Mouse (Mus musculus): ENCODE results near the gene Cct4.

The Cct4 gene

DNA sequence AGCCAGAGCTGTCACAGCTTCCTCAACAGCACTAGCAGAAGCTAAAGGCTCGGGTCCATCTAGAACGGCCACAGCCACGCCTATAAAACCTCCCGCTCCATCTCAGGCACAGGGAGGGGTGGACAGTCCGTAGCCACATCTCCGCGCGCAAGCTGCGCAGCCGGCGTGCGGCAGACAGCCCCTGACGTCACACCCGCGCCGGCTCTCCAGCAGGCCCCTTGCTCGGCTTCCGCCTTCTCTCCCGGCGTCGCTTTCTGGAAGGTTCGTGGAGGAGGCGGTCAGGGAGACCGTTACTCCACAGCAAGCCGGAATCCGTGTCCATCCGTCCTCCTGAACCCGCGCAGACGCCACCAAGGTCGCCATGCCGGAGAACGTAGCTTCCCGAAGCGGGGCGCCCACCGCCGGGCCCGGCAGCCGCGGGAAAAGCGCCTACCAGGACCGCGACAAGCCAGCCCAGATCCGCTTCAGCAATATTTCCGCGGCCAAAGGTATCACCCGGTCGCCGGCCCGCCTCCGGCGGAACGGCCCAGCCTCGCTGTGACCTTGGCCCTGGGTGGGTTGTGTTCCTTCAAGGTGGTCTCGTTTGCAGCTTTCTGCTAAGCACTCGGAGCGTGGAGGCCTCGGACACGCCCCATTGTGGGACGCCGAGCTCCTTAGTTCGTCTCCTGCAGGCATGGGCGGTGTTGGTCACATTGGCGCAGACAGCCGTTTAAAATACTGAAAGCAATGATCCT is at the start of gene Cct4:
Gene Cct4, plus strand, starts transcription at position 127 of the 734 bp plus-strand sequence.
- DNase-seq (ENCODE audit: low read depth, low spot score), result peak; percentile 94

DNA sequence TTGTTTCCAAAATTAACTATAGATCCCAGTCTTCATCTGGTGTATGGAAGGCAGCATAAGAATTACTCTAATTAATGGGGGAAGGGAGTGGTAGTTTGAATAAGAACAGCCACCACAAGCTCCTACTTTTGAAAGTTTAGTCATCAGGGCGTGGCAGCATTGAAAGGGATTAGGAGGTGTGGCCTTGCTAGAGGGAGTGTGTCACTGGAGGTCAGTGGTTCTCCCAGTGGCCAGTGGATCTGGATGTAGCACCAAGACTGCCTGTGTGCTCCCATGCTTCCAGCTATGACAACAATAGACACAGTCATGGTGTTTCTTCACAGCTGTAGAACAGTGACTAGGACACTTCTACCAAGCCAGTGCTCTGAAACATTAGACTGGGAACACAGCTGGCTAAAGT is 41.2 kb upstream of the Cct4 start:
- no peak for DNase-seq (ENCODE audit: low read depth, low spot score)

GRCm38 (mm10) chr11:22950131-22950530 is 40.2 kb upstream of the Cct4 start:
- no peak for DNase-seq (ENCODE audit: low read depth, low spot score)

- no peak for DNase-seq (ENCODE audit: low read depth, low spot score)
These were observed 37.7 kb upstream of the Cct4 start for GRCm38 (mm10) chr11:22952668-22953067.

- no peak for DNase-seq (ENCODE audit: low read depth, low spot score)
These were observed 34.0 kb upstream of the Cct4 start for GRCm38 (mm10) chr11:22956346-22956745.

DNA sequence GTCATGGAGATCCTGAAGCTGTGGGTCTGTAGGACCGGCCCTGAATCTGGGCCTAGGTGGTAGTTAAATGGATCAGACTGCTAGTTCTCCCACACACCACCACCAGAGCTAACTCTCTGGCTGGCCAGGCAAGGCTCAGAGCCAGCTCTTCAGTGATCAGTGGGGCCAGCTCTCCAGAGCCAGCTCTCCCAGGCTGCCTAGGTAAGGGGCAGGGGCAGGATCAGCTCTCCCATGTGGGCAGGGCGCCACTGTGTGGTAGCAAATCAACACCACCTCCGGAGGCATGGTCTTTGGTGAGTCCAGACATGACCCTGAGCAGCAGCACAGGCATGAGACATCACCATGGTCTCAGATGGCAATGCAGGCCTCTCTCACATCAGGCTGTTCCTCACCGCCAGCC is 33.5 kb upstream of the Cct4 start:
- DNase-seq (ENCODE audit: low read depth, low spot score), result no peak

- no peak for DNase-seq (ENCODE audit: low read depth, low spot score)
These were observed 32.4 kb upstream of the Cct4 start for GRCm38 (mm10) chr11:22957791-22958374.

DNA sequence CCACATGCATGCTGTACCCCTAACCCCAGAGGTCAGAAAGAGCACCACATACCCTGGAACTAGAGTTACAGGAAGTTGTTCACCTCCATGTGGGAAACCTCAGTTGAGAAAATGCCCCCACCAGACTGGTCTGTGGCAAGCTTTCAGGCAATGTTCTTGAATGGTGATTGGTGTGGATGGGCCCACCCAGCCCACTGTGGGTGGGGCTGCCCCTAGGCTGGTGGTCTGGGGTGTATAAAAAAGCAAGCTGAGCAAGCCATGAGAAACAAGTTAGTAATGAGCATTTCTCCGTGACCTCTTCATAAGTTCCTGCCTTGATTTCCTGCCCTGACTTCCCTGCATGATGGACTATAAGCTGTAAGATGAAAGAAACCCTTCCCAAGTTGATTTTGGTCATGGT is 28.2 kb upstream of the Cct4 start:
- DNase-seq (ENCODE audit: low read depth, low spot score), result no peak

DNA sequence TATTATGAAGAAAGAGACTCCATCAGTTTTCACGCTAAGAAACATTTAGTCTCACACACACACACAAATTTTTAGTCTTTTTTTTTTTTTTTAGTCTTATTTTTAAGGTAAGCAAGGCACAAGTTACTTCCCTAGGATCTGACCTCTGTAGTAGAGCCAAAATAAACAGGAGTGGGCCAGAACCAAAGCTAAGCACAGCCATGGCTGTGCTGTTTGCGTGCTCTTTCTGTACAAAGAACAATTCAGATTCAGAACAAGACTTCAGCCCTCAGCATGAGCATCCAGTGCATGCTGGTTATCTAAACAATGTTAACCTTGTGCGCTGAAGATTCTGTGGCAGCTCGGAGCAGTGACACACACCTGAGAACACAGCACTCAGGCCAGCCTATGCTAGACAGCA is 25.9 kb upstream of the Cct4 start:
- no peak for DNase-seq (ENCODE audit: low read depth, low spot score)

GRCm38 (mm10) chr11:22965503-22965902 is 24.8 kb upstream of the Cct4 start:
- no peak for DNase-seq (ENCODE audit: low read depth, low spot score)

GRCm38 (mm10) chr11:22969486-22969885 is 20.8 kb upstream of the Cct4 start:
- no peak for DNase-seq (ENCODE audit: low read depth, low spot score)

GRCm38 (mm10) chr11:22970546-22970945 is 19.8 kb upstream of the Cct4 start:
- no peak for DNase-seq (ENCODE audit: low read depth, low spot score)

DNA sequence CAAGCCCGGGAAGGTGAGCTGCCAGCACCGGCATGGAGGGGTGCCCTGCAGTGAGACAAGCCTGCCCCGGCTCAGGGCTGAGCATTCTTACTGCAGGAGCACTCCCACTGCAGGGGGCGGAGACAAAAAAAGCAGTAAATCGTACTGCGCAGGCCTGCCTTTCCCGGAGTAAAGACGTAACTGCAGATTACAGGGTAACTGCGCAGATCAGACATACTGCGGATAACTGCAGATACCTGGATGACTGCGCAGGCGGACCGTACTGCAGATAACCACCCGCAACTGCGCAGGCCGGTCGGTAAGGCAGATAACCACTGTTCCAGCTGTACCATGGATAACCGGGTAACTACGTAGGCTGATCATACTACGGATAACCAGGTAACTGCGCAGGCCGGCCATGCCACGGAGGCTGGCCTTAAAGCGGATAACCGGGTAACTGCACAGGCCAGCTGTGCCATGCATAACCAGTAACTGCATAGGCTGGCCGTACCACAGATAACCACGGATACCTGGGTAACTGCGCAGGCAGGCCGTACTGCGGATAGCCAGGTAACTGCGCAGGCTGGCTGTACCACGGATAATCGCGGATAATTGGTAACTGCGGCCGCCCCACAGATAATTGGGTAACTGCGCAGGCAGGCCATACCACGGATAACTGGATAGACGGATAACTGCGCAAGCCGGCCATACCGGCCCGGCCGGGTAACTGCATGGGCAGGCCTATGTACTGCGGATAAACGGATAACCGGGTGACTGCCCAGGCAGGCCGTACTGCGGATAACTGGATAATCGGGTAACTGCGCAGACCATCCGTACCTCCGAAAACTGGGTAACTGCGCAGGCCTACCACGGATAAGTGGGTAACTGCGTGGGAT is 18.2 kb upstream of the Cct4 start, which contains the start of gene Zrsr1:
Gene Zrsr1, plus strand, starts transcription at position 171 of the 875 bp plus-strand sequence.
- peak; percentile 66 for DNase-seq (ENCODE audit: low read depth, low spot score)

- DNase-seq (ENCODE audit: low read depth, low spot score), result peak; percentile 76
These were observed 17.4 kb upstream of the Cct4 start for GRCm38 (mm10) chr11:22972746-22973526.

DNA sequence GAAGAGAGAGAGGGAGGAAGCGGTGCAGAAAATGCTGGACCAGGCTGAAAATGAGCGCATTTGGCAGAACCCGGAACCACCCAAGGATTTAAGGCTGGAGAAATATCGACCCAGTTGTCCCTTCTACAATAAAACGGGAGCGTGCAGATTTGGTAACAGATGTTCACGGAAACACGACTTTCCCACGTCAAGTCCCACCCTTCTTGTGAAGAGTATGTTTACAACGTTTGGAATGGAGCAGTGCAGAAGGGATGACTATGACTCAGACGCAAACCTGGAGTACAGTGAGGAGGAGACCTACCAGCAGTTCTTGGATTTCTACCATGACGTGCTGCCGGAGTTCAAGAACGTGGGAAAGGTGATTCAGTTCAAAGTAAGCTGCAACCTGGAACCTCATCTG is 16.7 kb upstream of the Cct4 start:
- no peak for DNase-seq (ENCODE audit: low read depth, low spot score)

GRCm38 (mm10) chr11:22978215-22978614 is 12.1 kb upstream of the Cct4 start:
- no peak for DNase-seq (ENCODE audit: low read depth, low spot score)

DNA sequence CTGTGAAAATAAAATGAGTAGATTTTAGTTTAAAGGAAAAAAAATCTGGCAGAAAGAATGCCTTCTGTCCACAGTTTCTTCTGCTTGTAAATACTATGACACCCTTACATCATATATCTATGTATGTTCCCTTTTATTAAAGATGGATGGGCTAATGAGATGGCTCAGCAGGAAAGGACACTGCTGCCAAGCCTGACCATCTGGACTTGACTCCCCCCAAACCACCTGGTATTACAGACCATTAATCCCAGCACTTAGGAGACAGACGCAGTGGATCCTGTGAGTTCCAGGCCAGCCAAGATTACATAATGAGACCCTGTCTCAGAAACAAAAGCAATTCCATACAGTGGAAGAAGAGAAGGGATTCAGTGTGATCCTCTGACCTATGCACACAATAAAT is 11.6 kb upstream of the Cct4 start:
- DNase-seq (ENCODE audit: low read depth, low spot score), result no peak

DNA sequence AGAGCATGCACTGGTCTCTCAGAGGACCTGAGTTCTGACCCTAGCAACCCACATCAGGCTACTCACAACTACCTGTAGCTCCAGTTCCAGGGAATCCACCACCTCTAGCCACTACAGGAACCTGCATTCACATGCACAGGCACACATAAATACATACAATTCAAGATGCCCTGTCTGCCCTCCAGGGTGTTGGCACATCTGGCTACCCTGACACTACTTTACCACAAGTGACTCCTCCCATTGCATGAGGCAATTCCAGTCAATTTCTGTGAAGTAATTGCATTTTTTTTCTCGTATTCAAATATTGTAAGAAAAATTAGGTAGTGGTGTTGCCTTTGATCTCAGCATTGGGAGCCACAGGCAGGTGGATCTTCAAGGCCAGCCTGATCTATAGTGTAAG is 11.1 kb upstream of the Cct4 start:
- DNase-seq (ENCODE audit: low read depth, low spot score), result no peak

GRCm38 (mm10) chr11:22981041-22981440 is 9.3 kb upstream of the Cct4 start:
- no peak for DNase-seq (ENCODE audit: low read depth, low spot score)

GRCm38 (mm10) chr11:22981543-22981950 is 8.8 kb upstream of the Cct4 start:
- no peak for DNase-seq (ENCODE audit: low read depth, low spot score)

GRCm38 (mm10) chr11:22981984-22982757 is 8.1 kb upstream of the Cct4 start, which contains the start of the genes Gm28048 and Commd1:
TSS of gene Gm28048 (minus strand) at chr11:22982090.
TSS of gene Commd1 (minus strand) at chr11:22982382.
- peak; percentile 96 for DNase-seq (ENCODE audit: low read depth, low spot score)

Data from mesoderm, embryonic 11.5 days (tissue).